Mouse (Mus musculus): Measurements from ENCODE around the gene Ogfr.

Ogfr gene

DNA sequence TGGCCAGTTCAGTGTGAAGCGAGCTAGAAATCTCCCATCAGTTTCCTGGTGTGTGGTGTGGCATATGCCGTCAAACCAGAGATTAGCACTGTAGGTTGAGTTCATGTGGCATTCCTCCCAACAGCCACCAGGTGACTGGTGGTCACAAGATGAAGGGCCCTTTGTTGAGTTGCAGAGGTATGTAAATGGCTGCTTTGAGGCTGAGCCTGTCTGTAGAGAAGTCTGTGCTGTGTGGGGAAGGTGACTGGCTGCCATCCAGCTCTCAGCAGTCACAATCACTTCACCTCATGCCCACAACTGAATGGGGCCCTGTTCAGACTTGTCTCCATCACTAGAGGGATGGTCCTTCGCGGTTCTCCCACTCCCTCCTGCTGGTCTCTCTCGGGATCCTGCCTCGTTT lies 15.7 kb downstream of the Ogfr start:
- no peak for DNase-seq

DNA sequence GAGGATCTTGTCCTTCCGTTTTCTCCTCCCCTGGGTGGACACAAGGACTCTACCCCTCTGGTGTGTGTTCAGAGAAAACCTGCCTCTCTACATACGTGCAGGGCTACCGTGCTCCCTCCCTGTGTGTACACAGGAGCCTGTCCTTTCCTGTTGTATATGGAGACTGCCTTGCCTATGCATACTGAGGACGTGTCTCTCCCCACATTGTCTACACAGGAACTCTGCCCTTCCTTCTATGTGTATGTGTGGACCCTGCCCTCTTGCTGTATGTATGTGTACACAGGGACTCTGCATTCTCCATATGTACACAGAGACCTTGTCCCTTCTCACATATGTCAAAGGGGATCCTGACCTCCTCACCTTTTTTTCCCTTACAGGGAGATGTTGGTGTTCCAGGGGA lies 21.2 kb downstream of the Ogfr start:
- DNase-seq: no peak

DNA sequence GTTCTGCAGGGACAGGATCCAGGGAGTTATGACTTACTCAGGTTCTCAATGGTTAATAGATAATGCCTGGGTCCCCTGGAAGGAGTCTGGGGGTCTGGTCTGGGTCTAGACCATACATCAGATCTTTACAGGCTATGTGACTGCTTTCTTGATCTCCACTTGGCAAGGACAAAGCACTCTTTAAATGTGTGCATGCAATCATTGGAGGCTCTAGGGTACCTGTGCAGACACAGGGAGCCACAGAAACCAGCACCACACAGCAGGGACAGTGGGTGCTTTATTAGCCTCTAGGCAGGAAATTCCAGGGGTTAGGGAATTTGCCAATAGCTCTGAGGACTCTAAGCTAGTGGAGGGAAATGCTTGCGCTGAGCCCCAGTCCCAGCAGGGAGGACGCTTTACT lies 22.8 kb downstream of the Ogfr start:
- no peak for DNase-seq

DNA sequence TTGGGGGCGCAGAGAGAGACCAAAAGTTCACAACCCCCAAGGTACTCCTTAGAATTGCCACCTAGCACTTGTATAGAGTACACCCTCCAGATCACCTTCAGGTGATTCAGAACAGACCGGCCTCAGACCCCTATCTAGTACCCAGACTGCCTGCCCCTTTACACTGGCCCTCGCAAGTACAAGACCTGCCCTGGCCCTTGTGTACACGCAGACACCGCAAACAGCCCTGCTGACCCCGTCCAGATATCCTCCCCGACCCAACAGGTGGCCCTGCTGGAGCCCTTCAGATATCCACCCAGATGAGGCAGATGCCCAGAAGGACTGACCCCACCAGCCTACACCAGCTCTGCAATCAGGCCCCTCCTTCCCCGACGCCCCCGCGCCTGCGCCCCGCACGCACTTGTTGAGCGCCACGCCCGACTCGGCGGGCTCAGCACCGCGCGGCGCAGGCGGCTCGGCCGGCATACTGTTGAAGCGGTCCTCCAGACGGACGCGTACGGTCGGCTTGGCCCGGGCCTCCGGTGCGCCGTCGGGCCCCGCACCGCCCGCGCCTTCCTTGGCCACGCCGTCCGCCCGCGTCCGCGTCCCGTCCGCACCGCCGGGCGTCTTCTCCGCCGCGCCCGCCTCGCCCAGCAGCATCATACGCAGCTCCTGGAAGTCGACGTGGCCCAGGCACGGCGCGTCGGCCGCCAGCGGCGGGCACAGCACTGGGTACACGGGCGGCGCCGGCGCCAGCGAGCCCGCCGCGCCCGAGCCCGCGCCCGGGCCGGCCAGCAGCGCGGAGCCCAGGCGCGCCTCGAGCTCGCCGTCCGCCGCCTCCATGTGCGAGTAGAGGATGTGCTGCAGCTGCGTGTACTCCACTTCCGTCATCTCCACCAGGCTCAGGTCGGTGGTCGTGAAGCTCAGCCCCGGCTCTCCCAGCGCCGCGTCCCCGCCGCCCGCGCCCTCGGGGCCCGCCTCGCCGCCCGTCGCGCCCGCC lies 52.8 kb downstream of the Ogfr start:
- DNase-seq: no peak

- DNase-seq: no peak
Measured at GRCm38 (mm10) chr2:180642555-180643260, 53.7 kb downstream of the Ogfr start, which contains the start of gene Tcfl5. Gene Tcfl5 (minus strand): TSS chr2:180642708.

DNA sequence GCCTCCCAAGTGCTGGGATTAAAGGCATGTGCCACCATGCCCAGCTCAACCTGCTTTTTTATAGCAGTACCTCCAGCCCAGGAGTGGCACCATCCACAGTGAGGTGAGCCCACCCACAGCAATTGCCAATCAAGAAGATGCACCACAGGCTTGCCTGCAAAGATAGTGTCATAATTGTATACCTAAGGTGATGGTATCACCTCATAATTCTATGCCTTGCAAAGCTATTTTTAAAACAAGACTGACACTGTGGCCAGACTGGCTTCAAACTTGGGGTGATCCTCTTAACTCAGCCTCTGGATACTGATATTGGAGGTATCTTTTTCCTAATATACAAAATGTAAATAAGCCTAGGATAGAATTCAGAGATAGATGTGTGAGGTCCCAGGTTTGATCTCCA lies 54.6 kb downstream of the Ogfr start:
- DNase-seq: no peak

Data from cerebellum, postnatal 25 days (tissue).